29 mouse cellular contexts compared by ENCODE assay signal in genomic region chr5:112768556-112768955, GRCm38 (mm10).
DNase-seq lines count a peak whose midpoint lies in the region; ATAC-seq and TF ChIP-seq lines count a peak whose summit lies in the region.
"Had no signal": no experiment of that assay in that cellular context is flagged by ENCODE, and none has a peak within 500 bp of the region (broad histone marks: within the 10 kb centered on the region; RNA-seq: fewer than 3 reads in every experiment).

No protein-coding gene starts in this region.

- TF ChIP-seq EP300 in heart, adult 2 months (IDR thresholded peaks at IDR 0.05; ENCODE audit: insufficient read depth, low read depth, low read length): no peak

- TF ChIP-seq CTCF in heart, adult 2 months (IDR thresholded peaks at IDR 0.05): peak; percentile 12; the same call in 1 of the 2 replicates
- TF ChIP-seq CTCF in layer of hippocampus, adult 2 months (conservative IDR thresholded peaks at IDR 0.05): peak; percentile 42
- peak; percentile 46 for TF ChIP-seq CTCF in E14TG2a.4 (conservative IDR thresholded peaks at IDR 0.05; ENCODE audit: low read length)
- TF ChIP-seq CTCF in hindbrain, postnatal 0 days (IDR thresholded peaks at IDR 0.05; ENCODE audit: low read depth): peak; percentile 17; the same call in 1 of the 2 replicates

- H3K9me3 ChIP-seq in E14TG2a.4 (ENCODE audit: low read length): no peaks in the 10 kb centered on the region
- H3K9me3 ChIP-seq in hindbrain, postnatal 0 days (ENCODE audit: low read length): no peaks in the 10 kb centered on the region
- H3K9me3 ChIP-seq: embryonic facial prominence, embryonic 13.5 days; forebrain, embryonic 10.5 days; forebrain, embryonic 15.5 days; limb, embryonic 10.5 days; limb, embryonic 15.5 days; midbrain, embryonic 15.5 days; neural tube, embryonic 12.5 days had no signal

- no peak for TF ChIP-seq POLR2A in heart, adult 2 months (IDR thresholded peaks at IDR 0.05; ENCODE audit: insufficient read depth, low read depth, low read length)

- no peaks in the 10 kb centered on the region for H3K36me3 ChIP-seq in heart, adult 2 months (ENCODE audit: control insufficient read depth, insufficient read depth, low read length)
- H3K36me3 ChIP-seq in E14TG2a.4 (ENCODE audit: insufficient read depth, low read length): no peaks in the 10 kb centered on the region
- H3K36me3 ChIP-seq in hindbrain, postnatal 0 days (ENCODE audit: insufficient read depth, low read length): no peaks in the 10 kb centered on the region
- H3K36me3 ChIP-seq: embryonic facial prominence, embryonic 13.5 days; forebrain, embryonic 10.5 days; forebrain, embryonic 15.5 days; limb, embryonic 10.5 days; limb, embryonic 15.5 days; midbrain, embryonic 15.5 days; neural tube, embryonic 12.5 days had no signal

- H3K4me3 ChIP-seq in heart, adult 2 months: no peak overlapping the region
- H3K4me3 ChIP-seq in layer of hippocampus, adult 2 months: no peak overlapping the region
- no peak overlapping the region for H3K4me3 ChIP-seq in E14TG2a.4 (replicated peaks; ENCODE audit: low read length)
- no peak overlapping the region for H3K4me3 ChIP-seq in hindbrain, postnatal 0 days (ENCODE audit: low read length)
- H3K4me3 ChIP-seq: embryonic facial prominence, embryonic 13.5 days; forebrain, embryonic 10.5 days; forebrain, embryonic 15.5 days; limb, embryonic 10.5 days; limb, embryonic 15.5 days; midbrain, embryonic 15.5 days; myocyte; neural tube, embryonic 12.5 days had no signal

- H3K79me2 ChIP-seq in heart, adult 2 months (replicated peaks; ENCODE audit: control insufficient read depth, insufficient read depth, low read length): no peaks in the 10 kb centered on the region

- H3K4me2 ChIP-seq in hindbrain, postnatal 0 days (ENCODE audit: low read depth, low read length): no peak overlapping the region
- H3K4me2 ChIP-seq: embryonic facial prominence, embryonic 13.5 days; forebrain, embryonic 15.5 days; limb, embryonic 15.5 days; midbrain, embryonic 15.5 days; neural tube, embryonic 12.5 days had no signal

- intact Hi-C loops in heart, adult 2 months (cut with DNase I): no loop called here
- intact Hi-C loops in heart, postnatal 36 days (cut with DNase I): no loop called here

- no peak for ATAC-seq in hindbrain, postnatal 0 days
- ATAC-seq: forebrain, embryonic 15.5 days; intestine, embryonic 16.5 days; midbrain, embryonic 15.5 days had no signal

- no peak for DNase-seq in heart, adult 2 months
- no peak for DNase-seq in heart, postnatal 36 days
- DNase-seq in layer of hippocampus, adult 2 months (ENCODE audit: low spot score in 2 of 2): no peak
- no peak for DNase-seq in layer of hippocampus, postnatal 10 days (ENCODE audit: low spot score in 2 of 2)
- no peak for DNase-seq in hindbrain, postnatal 0 days (ENCODE audit: low spot score)
- DNase-seq in thymus, adult 18-20 months: no peak
- DNase-seq: adrenal gland, postnatal 14 days; cerebellum, adult 11 months; cerebellum, adult 9-11 months; heart, postnatal 14 days; kidney, adult 9 months; kidney, postnatal 14 days; lung, adult 2 months; lung, postnatal 10 days; right cerebral cortex, adult 18-20 months; spleen, adult 18-20 months; thymus, postnatal 25 days had no signal

- no peaks in the 10 kb centered on the region for H3K4me1 ChIP-seq in heart, adult 2 months (ENCODE audit: control insufficient read depth, insufficient read depth, low read length)
- H3K4me1 ChIP-seq in E14TG2a.4 (replicated peaks; ENCODE audit: low read depth, low read length): peaks cover 21% of the 10 kb centered on the region
- no peaks in the 10 kb centered on the region for H3K4me1 ChIP-seq in hindbrain, postnatal 0 days (ENCODE audit: insufficient read depth, low read length)
- H3K4me1 ChIP-seq: embryonic facial prominence, embryonic 13.5 days; forebrain, embryonic 15.5 days; limb, embryonic 15.5 days had no signal

- H3K9ac ChIP-seq in heart, adult 2 months (ENCODE audit: low read depth, low read length): no peak overlapping the region
- H3K9ac ChIP-seq in hindbrain, postnatal 0 days (replicated peaks; ENCODE audit: low read length): no peak overlapping the region
- H3K9ac ChIP-seq: embryonic facial prominence, embryonic 13.5 days; forebrain, embryonic 15.5 days; limb, embryonic 15.5 days; liver, embryonic 14.5 days; midbrain, embryonic 15.5 days; neural tube, embryonic 12.5 days had no signal

- 94% methylated on average over 5 of the region's 5 CpGs for WGBS in heart, adult 2 months
- 94% methylated on average over 5 of the region's 5 CpGs for WGBS in hindbrain, postnatal 0 days

- H3K27me3 ChIP-seq in heart, adult 2 months (ENCODE audit: control insufficient read depth, insufficient read depth, low read length): no peaks in the 10 kb centered on the region
- no peaks in the 10 kb centered on the region for H3K27me3 ChIP-seq in E14TG2a.4 (ENCODE audit: insufficient read depth, low read length)
- H3K27me3 ChIP-seq in hindbrain, postnatal 0 days (ENCODE audit: insufficient read depth, low read length): no peaks in the 10 kb centered on the region; the same call in 1 of the 2 replicates
- H3K27me3 ChIP-seq: embryonic facial prominence, embryonic 13.5 days; forebrain, embryonic 15.5 days; limb, embryonic 15.5 days; midbrain, embryonic 15.5 days had no signal

- H3K27ac ChIP-seq in heart, adult 2 months: no peak overlapping the region
- H3K27ac ChIP-seq in layer of hippocampus, adult 2 months: no peak overlapping the region
- H3K27ac ChIP-seq in hindbrain, postnatal 0 days: no peak overlapping the region
- H3K27ac ChIP-seq: embryonic facial prominence, embryonic 13.5 days; forebrain, embryonic 10.5 days; forebrain, embryonic 15.5 days; limb, embryonic 10.5 days; limb, embryonic 15.5 days; liver, embryonic 14.5 days; macrophage; neural tube, embryonic 12.5 days had no signal
